7 mouse cellular contexts compared by ENCODE assay signal in genomic region chr14:79586499-79587138, GRCm38 (mm10). TPM values are rescaled to one million over a fixed set of nuclear protein-coding genes. Genes with fewer than 3 reads are reported as not detected.
A peak's percentile ranks its signal among the peaks of the same experiment; 100 is the strongest.
DNase-seq lines count a peak whose midpoint lies in the region; ATAC-seq and TF ChIP-seq lines count a peak whose summit lies in the region.

No protein-coding gene starts in this region.

- 31% methylated on average over 16 of the region's 16 CpGs for WGBS in lung, embryonic 16.5 days
- WGBS in embryonic facial prominence, embryonic 15.5 days = 32% methylated on average over 16 of the region's 16 CpGs
- 30% methylated on average over 16 of the region's 16 CpGs for WGBS in intestine, postnatal 0 days
- WGBS in small intestine, adult 2 months = 26% methylated on average over 16 of the region's 16 CpGs

- no peaks in the 10 kb centered on the region for H3K9me3 ChIP-seq in lung, embryonic 16.5 days (ENCODE audit: control insufficient read depth, low read length)
- no peaks in the 10 kb centered on the region for H3K9me3 ChIP-seq in embryonic facial prominence, embryonic 15.5 days (replicated peaks)
- H3K9me3 ChIP-seq in intestine, postnatal 0 days (ENCODE audit: control insufficient read depth) = no peaks in the 10 kb centered on the region

- H3K27ac ChIP-seq in lung, embryonic 16.5 days (ENCODE audit: low read length) = peak overlapping the region; percentile 97
- H3K27ac ChIP-seq in embryonic facial prominence, embryonic 15.5 days (replicated peaks) = peak overlapping the region; percentile 98
- peak overlapping the region; percentile 94 for H3K27ac ChIP-seq in intestine, postnatal 0 days (ENCODE audit: low read depth, low read length)
- H3K27ac ChIP-seq in small intestine, adult 2 months (ENCODE audit: insufficient read depth, low read depth, low read length) = peak overlapping the region; percentile 95

- peak overlapping the region; percentile 81 for H3K9ac ChIP-seq in lung, embryonic 16.5 days (ENCODE audit: low read length)
- peak overlapping the region; percentile 58; the same call in 1 of the 2 replicates for H3K9ac ChIP-seq in embryonic facial prominence, embryonic 15.5 days
- H3K9ac ChIP-seq in intestine, postnatal 0 days (ENCODE audit: low read depth, low read length) = peak overlapping the region; percentile 85

- no peak for DNase-seq in lung, postnatal 10 days
- no peak for DNase-seq in c-Kit-positive CD71-positive TER-119-positive erythroid progenitor cells, embryonic 14.5 days (ENCODE audit: low spot score)
- DNase-seq in urinary bladder, postnatal 4 days (ENCODE audit: low spot score in 2 of 2) = no peak

- TF ChIP-seq POLR2A in small intestine, adult 2 months (IDR thresholded peaks at IDR 0.05; ENCODE audit: low read depth, low read length) = no peak

- peaks cover 2% of the 10 kb centered on the region; the same call in 1 of the 2 replicates for H3K36me3 ChIP-seq in lung, embryonic 16.5 days (ENCODE audit: control insufficient read depth, insufficient read depth, low read length)
- peaks cover 10% of the 10 kb centered on the region for H3K36me3 ChIP-seq in embryonic facial prominence, embryonic 15.5 days
- no peaks in the 10 kb centered on the region for H3K36me3 ChIP-seq in intestine, postnatal 0 days (ENCODE audit: control insufficient read depth, insufficient read depth)
- H3K36me3 ChIP-seq in small intestine, adult 2 months (ENCODE audit: control insufficient read depth, insufficient read depth, low read length) = peaks cover 5% of the 10 kb centered on the region

- TF ChIP-seq CTCF in intestine, postnatal 0 days (IDR thresholded peaks at IDR 0.05; ENCODE audit: low read depth) = no peak
- no peak for TF ChIP-seq CTCF in small intestine, adult 2 months (IDR thresholded peaks at IDR 0.05; ENCODE audit: extremely low read depth, insufficient read length, insufficient replicate concordance, low read depth, low read length)

- no peak for ATAC-seq in lung, embryonic 16.5 days (ENCODE audit: low read depth)
- ATAC-seq in embryonic facial prominence, embryonic 15.5 days (ENCODE audit: insufficient number of reproducible peaks, low FRiP score, low TSS enrichment, low read depth) = no peak
- ATAC-seq in intestine, postnatal 0 days = no peak

- H3K27me3 ChIP-seq in lung, embryonic 16.5 days (ENCODE audit: control insufficient read depth, insufficient read depth, low read depth, low read length) = no peaks in the 10 kb centered on the region
- no peaks in the 10 kb centered on the region for H3K27me3 ChIP-seq in embryonic facial prominence, embryonic 15.5 days
- no peaks in the 10 kb centered on the region for H3K27me3 ChIP-seq in intestine, postnatal 0 days (replicated peaks; ENCODE audit: control insufficient read depth, insufficient read depth, low read length)
- no peaks in the 10 kb centered on the region for H3K27me3 ChIP-seq in small intestine, adult 2 months (ENCODE audit: control insufficient read depth, insufficient read depth, low read length)

- peak overlapping the region; percentile 82 for H3K4me3 ChIP-seq in lung, embryonic 16.5 days (ENCODE audit: low read length)
- H3K4me3 ChIP-seq in embryonic facial prominence, embryonic 15.5 days (replicated peaks) = peak overlapping the region; percentile 73
- peak overlapping the region; percentile 70 for H3K4me3 ChIP-seq in intestine, postnatal 0 days (ENCODE audit: low read depth, low read length)
- peak overlapping the region; percentile 84 for H3K4me3 ChIP-seq in small intestine, adult 2 months (ENCODE audit: low read depth, low read length)

- H3K4me1 ChIP-seq in lung, embryonic 16.5 days (replicated peaks; ENCODE audit: control insufficient read depth, insufficient read depth, low read length) = peaks cover 10% of the 10 kb centered on the region
- peaks cover 18% of the 10 kb centered on the region for H3K4me1 ChIP-seq in embryonic facial prominence, embryonic 15.5 days
- H3K4me1 ChIP-seq in intestine, postnatal 0 days (replicated peaks; ENCODE audit: control insufficient read depth, insufficient read depth, low read length) = 0 out of 2 replicates have a peak, but pooled peaks cover 3% of the 10 kb centered on the region
- H3K4me1 ChIP-seq in small intestine, adult 2 months (ENCODE audit: control insufficient read depth, insufficient read depth, insufficient read length, low read length) = peaks cover 6% of the 10 kb centered on the region; the same call in 1 of the 2 replicates

- H3K4me2 ChIP-seq in lung, embryonic 16.5 days (ENCODE audit: low read depth, low read length) = peak overlapping the region; percentile 68
- H3K4me2 ChIP-seq in embryonic facial prominence, embryonic 15.5 days (replicated peaks) = peak overlapping the region; percentile 72
- H3K4me2 ChIP-seq in intestine, postnatal 0 days (replicated peaks; ENCODE audit: low read depth) = peak overlapping the region; percentile 89

RNA-seq across cellular contexts. Expression of gene Sugt1, which starts 0.9 kb away (rescaled TPM):
- 122 and 124 TPM in 2 replicates for polyA plus RNA-seq in lung, embryonic 16.5 days (2015; fragmentation: Nextera tagmentation; extraction: Ambion mirVana)
- polyA plus RNA-seq in embryonic facial prominence, embryonic 15.5 days (2015; fragmentation: Nextera tagmentation; extraction: Ambion mirVana) = 112 and 118 TPM in 2 replicates
- polyA plus RNA-seq in intestine, postnatal 0 days (2015; fragmentation: Nextera tagmentation; extraction: Ambion mirVana) = 81.3 and 83.2 TPM in 2 replicates
- polyA plus RNA-seq in small intestine, adult 2 months (2012; rRNA removed) = 1.2 and 1.7 TPM in 2 replicates

Comparison
In these comparisons a context has a peak if more than half of its experiments do, and no peak if none do; other contexts are left out.
1. RNA of gene Sugt1, which starts 0.9 kb away (polyA plus RNA-seq): 122 to 124 TPM in lung, embryonic 16.5 days, 112 to 118 TPM in embryonic facial prominence, embryonic 15.5 days and 81.3 to 83.2 TPM in intestine, postnatal 0 days; 1.2 to 1.7 TPM in small intestine, adult 2 months; every median in the first group is over 10 times any median in the second.
2. Peak in every context shown above with its lines, with median percentiles within 50 percentile points of each other: H3K27ac ChIP-seq, H3K4me2 ChIP-seq, H3K4me3 ChIP-seq and H3K9ac ChIP-seq.